8 mouse cellular contexts compared by ENCODE assay signal in the genomic region with DNA sequence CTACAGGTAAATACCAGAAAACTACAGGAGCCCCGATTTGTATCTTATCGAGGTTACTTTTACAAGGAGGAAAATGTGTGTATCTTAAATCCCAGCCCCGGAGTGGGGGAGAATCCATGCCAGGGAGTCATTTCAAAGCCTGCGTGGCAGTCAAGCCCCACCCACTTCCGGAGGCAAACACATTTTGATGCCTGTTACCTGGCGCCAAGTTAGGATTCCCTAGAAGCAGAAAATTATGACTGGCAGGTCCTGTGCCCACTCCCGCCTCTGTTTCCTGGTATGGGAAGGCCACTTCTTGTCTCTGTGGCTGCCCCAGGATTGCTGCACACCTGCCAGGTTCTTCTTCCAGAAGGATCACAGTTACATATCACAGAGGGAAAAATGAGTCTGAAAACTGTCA. TPM values are rescaled to one million over a fixed set of nuclear protein-coding genes. Genes with fewer than 3 reads are reported as not detected.
A peak's percentile ranks its signal among the peaks of the same experiment; 100 is the strongest.
DNase-seq lines count a peak whose midpoint lies in the region; ATAC-seq lines count a peak whose summit lies in the region.

No protein-coding gene starts in this region.

- no peak overlapping the region; the same call in 1 of the 2 replicates for H3K4me3 ChIP-seq in heart, embryonic 12.5 days
- H3K4me3 ChIP-seq in embryonic facial prominence, embryonic 10.5 days: peak overlapping the region; percentile 81
- H3K4me3 ChIP-seq in kidney, embryonic 14.5 days (ENCODE audit: low read length): peak overlapping the region; percentile 77
- peak overlapping the region; percentile 81 for H3K4me3 ChIP-seq in midbrain, embryonic 11.5 days (ENCODE audit: low read depth, low read length)

- no peak for DNase-seq in heart, postnatal 36 days
- no peak for DNase-seq in embryonic facial prominence, embryonic 10.5 days (ENCODE audit: low spot score)
- DNase-seq in midbrain, embryonic 11.5 days (ENCODE audit: low spot score, missing footprints): no peak
- DNase-seq in embryo, embryonic 11 days: no peak
- no peak for DNase-seq in adrenal gland, adult 2 months

- H3K27me3 ChIP-seq in heart, embryonic 12.5 days (replicated peaks): peaks cover 70% of the 10 kb centered on the region
- H3K27me3 ChIP-seq in embryonic facial prominence, embryonic 10.5 days (replicated peaks; ENCODE audit: low read depth, poor library complexity, severe bottlenecking): peaks cover 33% of the 10 kb centered on the region
- 0 out of 2 replicates have a peak, but pooled peaks cover 4% of the 10 kb centered on the region for H3K27me3 ChIP-seq in kidney, embryonic 14.5 days (ENCODE audit: control insufficient read depth, insufficient read depth, low read length)
- H3K27me3 ChIP-seq in midbrain, embryonic 11.5 days (ENCODE audit: control insufficient read depth, insufficient read depth, low read length): no peaks in the 10 kb centered on the region

- intact Hi-C loops in heart, postnatal 36 days (cut with DNase I): no loop called here

- peaks cover 23% of the 10 kb centered on the region for H3K4me1 ChIP-seq in heart, embryonic 12.5 days (replicated peaks)
- peaks cover 68% of the 10 kb centered on the region for H3K4me1 ChIP-seq in embryonic facial prominence, embryonic 10.5 days
- H3K4me1 ChIP-seq in kidney, embryonic 14.5 days (ENCODE audit: control insufficient read depth, insufficient read depth, low read length): peaks cover 24% of the 10 kb centered on the region
- H3K4me1 ChIP-seq in midbrain, embryonic 11.5 days (ENCODE audit: control insufficient read depth, insufficient read depth, low read length): peaks cover 28% of the 10 kb centered on the region

- no peak overlapping the region for H3K27ac ChIP-seq in heart, embryonic 12.5 days (ENCODE audit: poor library complexity, severe bottlenecking)
- H3K27ac ChIP-seq in embryonic facial prominence, embryonic 10.5 days (replicated peaks): no peak overlapping the region
- no peak overlapping the region for H3K27ac ChIP-seq in kidney, embryonic 14.5 days (ENCODE audit: low read depth, low read length)
- H3K27ac ChIP-seq in midbrain, embryonic 11.5 days (ENCODE audit: low read depth, low read length): no peak overlapping the region

- H3K9ac ChIP-seq in heart, embryonic 12.5 days: no peak overlapping the region
- peak overlapping the region; percentile 12; the same call in 1 of the 2 replicates for H3K9ac ChIP-seq in kidney, embryonic 14.5 days (ENCODE audit: low read depth, low read length)
- H3K9ac ChIP-seq in midbrain, embryonic 11.5 days (ENCODE audit: low read length): peak overlapping the region; percentile 95

- H3K36me3 ChIP-seq in heart, embryonic 12.5 days: no peaks in the 10 kb centered on the region
- peaks cover 18% of the 10 kb centered on the region for H3K36me3 ChIP-seq in embryonic facial prominence, embryonic 10.5 days (replicated peaks)
- peaks cover 3% of the 10 kb centered on the region for H3K36me3 ChIP-seq in kidney, embryonic 14.5 days (ENCODE audit: control insufficient read depth, insufficient read depth, low read length)
- peaks cover 8% of the 10 kb centered on the region; the same call in 1 of the 2 replicates for H3K36me3 ChIP-seq in midbrain, embryonic 11.5 days (ENCODE audit: control insufficient read depth, insufficient read depth, low read length)

- no peak for ATAC-seq in heart, embryonic 12.5 days (ENCODE audit: insufficient number of reproducible peaks, low FRiP score)
- no peak for ATAC-seq in kidney, embryonic 14.5 days (ENCODE audit: low FRiP score, low TSS enrichment)
- no peak for ATAC-seq in midbrain, embryonic 11.5 days (ENCODE audit: low FRiP score)
- no peak for ATAC-seq in megakaryocyte progenitor cell, adult 5-6 weeks (replicated peaks; ENCODE audit: poor library complexity)

- H3K4me2 ChIP-seq in heart, embryonic 12.5 days: peak overlapping the region; percentile 85
- peak overlapping the region; percentile 91 for H3K4me2 ChIP-seq in kidney, embryonic 14.5 days (replicated peaks; ENCODE audit: low read depth, low read length)
- H3K4me2 ChIP-seq in midbrain, embryonic 11.5 days: peak overlapping the region; percentile 84

- WGBS in heart, embryonic 12.5 days: 65% methylated on average over 7 of the region's 7 CpGs
- WGBS in embryonic facial prominence, embryonic 10.5 days: 53% methylated on average over 7 of the region's 7 CpGs
- 48% methylated on average over 7 of the region's 7 CpGs for WGBS in kidney, embryonic 14.5 days
- WGBS in midbrain, embryonic 11.5 days: 55% methylated on average over 7 of the region's 7 CpGs

- H3K9me3 ChIP-seq in heart, embryonic 12.5 days (replicated peaks): no peaks in the 10 kb centered on the region
- no peaks in the 10 kb centered on the region for H3K9me3 ChIP-seq in embryonic facial prominence, embryonic 10.5 days
- no peaks in the 10 kb centered on the region for H3K9me3 ChIP-seq in kidney, embryonic 14.5 days (ENCODE audit: control insufficient read depth, low read length)
- H3K9me3 ChIP-seq in midbrain, embryonic 11.5 days (ENCODE audit: control insufficient read depth, low read length): no peaks in the 10 kb centered on the region

RNA-seq across cellular contexts. Expression of a gene that starts 2.3 kb away (rescaled TPM):
- polyA plus RNA-seq in heart, embryonic 12.5 days (2016; fragmentation: Nextera tagmentation; extraction: Ambion mirVana): 2.0 and 2.3 TPM in 2 replicates
- 1 to 10 TPM; 6.2 to 7.0 TPM for total RNA-seq in heart, postnatal 36 days (2021)
- polyA plus RNA-seq in embryonic facial prominence, embryonic 10.5 days (2016; fragmentation: Nextera tagmentation; extraction: Ambion mirVana): 10.8 and 12.5 TPM in 2 replicates
- 10.4 and 15.3 TPM in 2 replicates for polyA plus RNA-seq in kidney, embryonic 14.5 days (2014; fragmentation: Nextera tagmentation; extraction: Ambion mirVana)
- 11.0 TPM in 2 replicates for polyA plus RNA-seq in midbrain, embryonic 11.5 days (2014; fragmentation: Nextera tagmentation; extraction: Ambion mirVana)
- total RNA-seq in megakaryocyte progenitor cell, adult 5-6 weeks (2015): 29.2 and 42.9 TPM in 2 replicates
- total RNA-seq in megakaryocyte progenitor cell, adult 5-6 weeks (2017): 78.9 and 97.7 TPM in 2 replicates
- 1 to 10 TPM; 1.8 to 2.2 TPM for total RNA-seq in adrenal gland, adult 2 months (2021)
- 1.3 and 1.5 TPM in 2 replicates for polyA plus RNA-seq in adrenal gland, adult 2 months (2012; rRNA removed)

RNA-seq across cellular contexts. Expression of a gene that starts 57.0 kb away (rescaled TPM):
- 49.1 and 51.3 TPM in 2 replicates for polyA plus RNA-seq in heart, embryonic 12.5 days (2016; fragmentation: Nextera tagmentation; extraction: Ambion mirVana)
- total RNA-seq in heart, postnatal 36 days (2021): 10 to 100 TPM; 21.7 to 26.6 TPM
- polyA plus RNA-seq in embryonic facial prominence, embryonic 10.5 days (2016; fragmentation: Nextera tagmentation; extraction: Ambion mirVana): 50.5 and 55.4 TPM in 2 replicates
- polyA plus RNA-seq in kidney, embryonic 14.5 days (2014; fragmentation: Nextera tagmentation; extraction: Ambion mirVana): 38.5 and 58.9 TPM in 2 replicates
- polyA plus RNA-seq in midbrain, embryonic 11.5 days (2014; fragmentation: Nextera tagmentation; extraction: Ambion mirVana): 68.5 and 71.3 TPM in 2 replicates
- 114 and 116 TPM in 2 replicates for total RNA-seq in megakaryocyte progenitor cell, adult 5-6 weeks (2015)
- total RNA-seq in megakaryocyte progenitor cell, adult 5-6 weeks (2017): 116 and 153 TPM in 2 replicates
- 10 to 100 TPM; 42.6 to 74.8 TPM for total RNA-seq in adrenal gland, adult 2 months (2021)
- 13.6 and 14.6 TPM in 2 replicates for polyA plus RNA-seq in adrenal gland, adult 2 months (2012; rRNA removed)
